Comparison of ENCODE assay signal across 21 mouse cellular contexts in the genomic region with DNA sequence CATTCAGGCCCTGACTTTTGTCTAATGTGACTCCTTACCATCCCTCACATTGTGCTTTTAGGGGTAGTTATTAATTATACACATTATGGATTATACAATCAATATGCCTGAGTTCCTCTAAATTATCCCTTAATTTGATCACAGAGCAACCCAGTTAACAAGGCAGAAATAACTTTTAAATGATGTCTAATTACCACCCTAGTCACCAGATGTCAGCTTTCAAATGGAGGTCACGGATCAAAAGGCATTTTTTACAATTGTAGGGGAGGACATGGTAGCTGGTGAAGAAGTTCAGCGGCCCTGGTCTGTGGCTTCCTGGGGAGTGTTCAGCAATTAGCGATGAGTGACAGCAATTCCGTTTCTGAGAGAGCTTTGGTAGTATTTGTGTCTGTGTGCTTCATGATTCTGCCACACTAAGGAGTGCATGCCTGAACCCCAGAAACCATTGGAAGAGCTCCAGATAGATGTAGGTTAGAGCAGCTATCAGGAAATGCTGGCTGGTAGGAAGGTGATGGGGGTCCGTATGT.
A peak's percentile ranks its signal among the peaks of the same experiment; 100 is the strongest.
DNase-seq lines count a peak whose midpoint lies in the region; ATAC-seq lines count a peak whose summit lies in the region.
"Had no signal": no experiment of that assay in that cellular context is flagged by ENCODE, and none has a peak within 500 bp of the region (broad histone marks: within the 10 kb centered on the region; RNA-seq: fewer than 3 reads in every experiment).

No protein-coding gene starts in this region.

- no peak overlapping the region for H3K27ac ChIP-seq in forebrain, embryonic 13.5 days
- no peak overlapping the region for H3K27ac ChIP-seq in forebrain, embryonic 12.5 days
- no peak overlapping the region for H3K27ac ChIP-seq in kidney, embryonic 14.5 days (ENCODE audit: low read depth, low read length)
- H3K27ac ChIP-seq: embryonic facial prominence, embryonic 10.5 days; gastrocnemius, adult 2 months; heart, embryonic 13.5 days; hindbrain, embryonic 10.5 days; hindbrain, embryonic 14.5 days; intestine, embryonic 15.5 days had no signal

- no peak overlapping the region for H3K4me3 ChIP-seq in forebrain, embryonic 13.5 days
- H3K4me3 ChIP-seq in forebrain, embryonic 12.5 days (replicated peaks): no peak overlapping the region
- H3K4me3 ChIP-seq in kidney, embryonic 14.5 days (ENCODE audit: low read length): no peak overlapping the region
- H3K4me3 ChIP-seq: embryonic facial prominence, embryonic 10.5 days; gastrocnemius, adult 2 months; heart, embryonic 13.5 days; hindbrain, embryonic 10.5 days; intestine, embryonic 15.5 days had no signal

- H3K36me3 ChIP-seq in forebrain, embryonic 13.5 days (ENCODE audit: poor library complexity, severe bottlenecking): no peaks in the 10 kb centered on the region
- no peaks in the 10 kb centered on the region for H3K36me3 ChIP-seq in forebrain, embryonic 12.5 days (replicated peaks)
- H3K36me3 ChIP-seq in kidney, embryonic 14.5 days (ENCODE audit: control insufficient read depth, insufficient read depth, low read length): no peaks in the 10 kb centered on the region
- H3K36me3 ChIP-seq: embryonic facial prominence, embryonic 10.5 days; G1E; heart, embryonic 13.5 days; hindbrain, embryonic 10.5 days; intestine, embryonic 15.5 days had no signal

- no peaks in the 10 kb centered on the region for H3K27me3 ChIP-seq in forebrain, embryonic 13.5 days
- 0 out of 2 replicates have a peak, but pooled peaks cover 5% of the 10 kb centered on the region for H3K27me3 ChIP-seq in forebrain, embryonic 12.5 days
- no peaks in the 10 kb centered on the region for H3K27me3 ChIP-seq in kidney, embryonic 14.5 days (ENCODE audit: control insufficient read depth, insufficient read depth, low read length)
- H3K27me3 ChIP-seq: heart, embryonic 13.5 days; intestine, embryonic 15.5 days had no signal

- no peak for DNase-seq in kidney, adult 11 months
- DNase-seq in Muller cell, postnatal 12 days (ENCODE audit: inconsistent ontology term): peak; percentile 58
- peak; percentile 67 for DNase-seq in retina, embryonic 14.5 days (ENCODE audit: low spot score)
- no peak for DNase-seq in heart, postnatal 25 days (ENCODE audit: low spot score)
- DNase-seq: adrenal gland, postnatal 14 days; B cell, adult 2 months; cerebellum, adult 18-20 months; cerebellum, adult 9-11 months; cerebellum, postnatal 36 days; gastrocnemius, adult 2 months; gastrocnemius, postnatal 25 days had no signal

- H3K4me1 ChIP-seq in forebrain, embryonic 13.5 days: peaks cover 10% of the 10 kb centered on the region; the same call in 1 of the 2 replicates
- peaks cover 4% of the 10 kb centered on the region; the same call in 1 of the 2 replicates for H3K4me1 ChIP-seq in forebrain, embryonic 12.5 days
- H3K4me1 ChIP-seq in kidney, embryonic 14.5 days (ENCODE audit: control insufficient read depth, insufficient read depth, low read length): 0 out of 2 replicates have a peak, but pooled peaks cover 2% of the 10 kb centered on the region
- H3K4me1 ChIP-seq: embryonic facial prominence, embryonic 10.5 days; heart, embryonic 13.5 days; intestine, embryonic 15.5 days had no signal

- intact Hi-C loops in heart, postnatal 25 days (cut with DNase I): loop anchor here (10.0 kb wide), 1 partner anchor 1647 kb away; no protein-coding TSS in a partner anchor

- no peak overlapping the region for H3K4me2 ChIP-seq in forebrain, embryonic 13.5 days
- H3K4me2 ChIP-seq in forebrain, embryonic 12.5 days: no peak overlapping the region
- H3K4me2 ChIP-seq in kidney, embryonic 14.5 days (replicated peaks; ENCODE audit: low read depth, low read length): no peak overlapping the region
- H3K4me2 ChIP-seq: heart, embryonic 13.5 days; hindbrain, embryonic 14.5 days; intestine, embryonic 15.5 days had no signal

- H3K9me3 ChIP-seq in forebrain, embryonic 13.5 days (replicated peaks): no peaks in the 10 kb centered on the region
- no peaks in the 10 kb centered on the region for H3K9me3 ChIP-seq in forebrain, embryonic 12.5 days
- no peaks in the 10 kb centered on the region for H3K9me3 ChIP-seq in kidney, embryonic 14.5 days (ENCODE audit: control insufficient read depth, low read length)
- H3K9me3 ChIP-seq: embryonic facial prominence, embryonic 10.5 days; G1E; heart, embryonic 13.5 days; hindbrain, embryonic 10.5 days; intestine, embryonic 15.5 days had no signal

- WGBS in forebrain, embryonic 13.5 days: 45% methylated on average over 5 of the region's 5 CpGs
- WGBS in forebrain, embryonic 12.5 days: 46% methylated on average over 5 of the region's 5 CpGs
- 29% methylated on average over 5 of the region's 5 CpGs for WGBS in kidney, embryonic 14.5 days

- peak; percentile 45; the same call in 1 of the 2 replicates for ATAC-seq in forebrain, embryonic 13.5 days
- ATAC-seq in forebrain, embryonic 12.5 days (ENCODE audit: low FRiP score): no peak
- 0 out of 2 replicates have a peak, but pooled peaks have one; percentile 64 for ATAC-seq in kidney, embryonic 14.5 days (ENCODE audit: low FRiP score, low TSS enrichment)
- ATAC-seq: CD4-positive, CD25-positive, alpha-beta regulatory T cell, adult 4 months; intestine, embryonic 15.5 days had no signal

- no peak overlapping the region for H3K9ac ChIP-seq in forebrain, embryonic 13.5 days
- H3K9ac ChIP-seq in forebrain, embryonic 12.5 days: no peak overlapping the region
- H3K9ac ChIP-seq in kidney, embryonic 14.5 days (ENCODE audit: low read depth, low read length): no peak overlapping the region
- H3K9ac ChIP-seq: heart, embryonic 13.5 days; hindbrain, embryonic 14.5 days; intestine, embryonic 15.5 days had no signal

Comparison
In these comparisons a context has a peak if more than half of its experiments do, and no peak if none do; other contexts are left out.
1. DNase-seq: peak in Muller cell, postnatal 12 days (single experiment) and retina, embryonic 14.5 days (single experiment); none in kidney, adult 11 months (single experiment) and heart, postnatal 25 days (single experiment).